Mouse (Mus musculus) adrenal gland, postnatal 36 days (tissue): ENCODE measurements at regions not wholly inside any gene's neighbourhood (a gene's known extent, or its start where the extent isn't known, plus 50 kb on each side); places are given as distances from the start of the nearest gene placed in this dataset.

Experiments
- DNase-seq, 2 experiments: peaks; one replicate each; pipeline ENCODE4 v3.0.0; 2021; ENCODE audit warnings: mixed read lengths in 1 of 2

- no peak for DNase-seq
These were observed 50.6 kb upstream of the Grik3 start for GRCm38 (mm10) chr4:125439856-125440255.

- DNase-seq, result no peak
These were observed 53.2 kb upstream of the Grik3 start for GRCm38 (mm10) chr4:125437161-125437822.

GRCm38 (mm10) chr4:125433511-125433910 lies 57.0 kb upstream of the Grik3 start:
- no peak for DNase-seq

- DNase-seq, result no peak
These were observed 58.9 kb upstream of the Grik3 start for GRCm38 (mm10) chr4:125431648-125432047.

- no peak for DNase-seq
These were observed 59.7 kb upstream of the Grik3 start for GRCm38 (mm10) chr4:125430845-125431244.

- DNase-seq, result no peak
These were observed 61.8 kb upstream of the Grik3 start for GRCm38 (mm10) chr4:125428736-125429135.

GRCm38 (mm10) chr4:125420561-125421241 lies 69.8 kb upstream of the Grik3 start:
- no peak for DNase-seq

GRCm38 (mm10) chr4:125419491-125420255 lies 70.8 kb upstream of the Grik3 start:
- DNase-seq, result peak; percentile 30 to 32

GRCm38 (mm10) chr4:125415308-125415707 lies 75.2 kb upstream of the Grik3 start:
- DNase-seq, result no peak

GRCm38 (mm10) chr4:125413833-125414719 lies 76.4 kb upstream of the Grik3 start:
- peak; percentile 75 to 82 for DNase-seq

- DNase-seq, result no peak
These were observed 79.6 kb upstream of the Grik3 start for GRCm38 (mm10) chr4:125410736-125411441.

- DNase-seq, result no peak
These were observed 91.0 kb upstream of the Grik3 start for GRCm38 (mm10) chr4:125399376-125400112.

GRCm38 (mm10) chr4:125397007-125397461 lies 93.5 kb upstream of the Grik3 start:
- DNase-seq, result no peak

- DNase-seq, result no peak
These were observed 99.2 kb upstream of the Grik3 start for GRCm38 (mm10) chr4:125391269-125391668.

- DNase-seq, result no peak
These were observed 104.7 kb upstream of the Grik3 start for GRCm38 (mm10) chr4:125385811-125386210.

GRCm38 (mm10) chr4:125364011-125364410 lies 126.5 kb upstream of the Grik3 start:
- no peak for DNase-seq

- no peak for DNase-seq
These were observed 128.6 kb upstream of the Grik3 start for GRCm38 (mm10) chr4:125361611-125362520.

- DNase-seq, result peak; percentile 16 to 20
These were observed 132.1 kb upstream of the Grik3 start for GRCm38 (mm10) chr4:125358356-125358755.

GRCm38 (mm10) chr4:125356441-125356840 lies 134.1 kb upstream of the Grik3 start:
- DNase-seq, result no peak
